Mouse (Mus musculus): ENCODE results near the gene Arf5. TPM values are rescaled to one million over a fixed set of nuclear protein-coding genes. Genes with fewer than 3 reads are reported as not detected.

Arf5 gene
- polyA plus RNA-seq, 1 experiment from 2014 or later = 250 TPM

DNA sequence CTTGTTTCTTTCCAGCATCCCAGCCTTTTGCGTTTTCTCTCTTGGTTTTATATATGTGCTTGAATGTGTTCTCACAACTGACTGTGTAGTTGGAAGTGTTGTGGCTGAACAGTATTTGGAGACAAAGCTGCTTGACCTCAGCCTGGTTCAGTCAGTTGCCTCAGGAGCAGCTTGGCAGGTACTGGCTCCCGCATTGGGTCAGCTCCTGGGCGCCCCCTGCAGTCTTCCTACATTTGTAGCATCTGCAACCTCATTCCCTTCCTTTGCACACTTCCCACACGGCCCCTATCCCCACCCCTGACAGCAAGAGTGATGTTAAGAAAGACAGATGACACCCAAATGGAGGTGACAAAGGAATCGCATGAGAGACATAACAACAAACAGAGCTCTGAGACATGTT lies 37.2 kb downstream of the Arf5 start:
- H3K36me3 ChIP-seq (ENCODE audit: control insufficient read depth, insufficient read depth, low read length) = no peaks in the 10 kb centered on the region
- no peak for ATAC-seq (ENCODE audit: insufficient number of reproducible peaks, insufficient read depth, low FRiP score, low read depth)
- no peaks in the 10 kb centered on the region for H3K9me3 ChIP-seq (ENCODE audit: control insufficient read depth, low read length)
- no peaks in the 10 kb centered on the region for H3K27me3 ChIP-seq (ENCODE audit: control insufficient read depth, insufficient read depth, low read length)
- H3K27ac ChIP-seq (replicated peaks in 1 of 2; ENCODE audit: control insufficient read depth in 1 of 2, insufficient read depth in 1 of 2, low read depth in 2 of 2, low read length in 2 of 2) = no peak overlapping the region
- H3K4me3 ChIP-seq (ENCODE audit: control insufficient read depth in 1 of 2, insufficient read depth in 1 of 2, low read depth in 1 of 2, low read length in 2 of 2) = no peak overlapping the region
- WGBS = 9% methylated on average over 5 of the region's 5 CpGs
- H3K4me2 ChIP-seq (ENCODE audit: low read length) = no peak overlapping the region
- no peaks in the 10 kb centered on the region for H3K4me1 ChIP-seq (ENCODE audit: control insufficient read depth in 2 of 2, insufficient read depth in 2 of 2, low read length in 2 of 2)
- no peak overlapping the region for H3K9ac ChIP-seq (ENCODE audit: low read length)

DNA sequence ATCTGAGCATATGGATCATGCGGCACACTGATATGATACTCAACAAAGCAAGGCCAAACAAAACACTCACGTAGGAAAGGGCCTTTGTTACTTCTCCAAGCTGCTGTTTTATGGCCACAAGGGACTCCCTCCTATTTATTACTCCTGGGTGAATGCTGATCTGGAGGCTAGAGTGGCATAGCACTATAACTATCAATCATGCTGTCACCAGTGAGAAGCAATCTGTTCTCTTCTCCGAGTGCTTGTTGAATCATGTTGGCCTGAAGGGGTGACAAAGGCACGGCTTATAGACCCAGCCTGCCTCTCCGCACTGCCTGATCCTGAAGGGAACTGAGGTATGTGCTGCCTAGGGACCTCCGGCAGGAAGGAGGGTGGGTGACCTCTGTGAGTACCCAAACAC lies 41.3 kb downstream of the Arf5 start:
- no peak overlapping the region for H3K9ac ChIP-seq (ENCODE audit: low read length)
- WGBS = 35% methylated on average over 6 of the region's 6 CpGs
- no peaks in the 10 kb centered on the region for H3K4me1 ChIP-seq (ENCODE audit: control insufficient read depth in 2 of 2, insufficient read depth in 2 of 2, low read length in 2 of 2)
- no peak for ATAC-seq (ENCODE audit: insufficient number of reproducible peaks, insufficient read depth, low FRiP score, low read depth)
- H3K27me3 ChIP-seq (ENCODE audit: control insufficient read depth, insufficient read depth, low read length) = no peaks in the 10 kb centered on the region
- H3K4me3 ChIP-seq (ENCODE audit: control insufficient read depth in 1 of 2, insufficient read depth in 1 of 2, low read depth in 1 of 2, low read length in 2 of 2) = no peak overlapping the region
- H3K27ac ChIP-seq (replicated peaks in 1 of 2; ENCODE audit: control insufficient read depth in 1 of 2, insufficient read depth in 1 of 2, low read depth in 2 of 2, low read length in 2 of 2) = no peak overlapping the region
- H3K4me2 ChIP-seq (ENCODE audit: low read length) = no peak overlapping the region
- no peaks in the 10 kb centered on the region for H3K36me3 ChIP-seq (ENCODE audit: control insufficient read depth, insufficient read depth, low read length)
- no peaks in the 10 kb centered on the region for H3K9me3 ChIP-seq (ENCODE audit: control insufficient read depth, low read length)

DNA sequence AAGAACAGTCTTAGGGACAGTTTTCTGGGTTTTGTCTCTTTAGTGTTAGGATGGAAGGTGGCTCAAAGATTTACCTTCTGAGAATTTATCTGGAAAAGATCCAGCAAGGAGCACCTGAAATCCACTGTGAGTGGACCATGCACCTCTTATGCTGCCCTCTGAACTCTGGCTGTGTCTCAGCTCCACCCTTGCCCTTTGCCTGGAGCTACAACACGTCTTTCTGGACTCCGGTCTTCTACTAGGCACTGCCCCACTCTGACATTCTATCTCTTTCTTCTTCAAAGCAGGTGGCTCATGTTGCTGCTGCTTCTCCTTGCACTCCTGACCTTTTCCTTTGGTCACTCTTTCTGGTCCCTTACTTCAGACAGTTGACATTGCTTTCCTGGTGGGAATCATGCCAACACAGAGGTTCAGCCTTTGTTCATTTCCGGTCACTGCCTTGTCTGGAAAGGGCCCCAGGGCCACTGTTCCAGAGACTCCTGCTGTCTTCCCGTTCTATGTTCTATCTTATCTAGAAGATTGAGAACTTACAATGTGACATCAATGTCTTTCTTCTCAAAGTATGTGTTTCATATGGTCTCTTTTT lies 46.8 kb downstream of the Arf5 start:
- ATAC-seq (ENCODE audit: insufficient number of reproducible peaks, insufficient read depth, low FRiP score, low read depth) = no peak
- no peaks in the 10 kb centered on the region for H3K36me3 ChIP-seq (ENCODE audit: control insufficient read depth, insufficient read depth, low read length)
- H3K9ac ChIP-seq (ENCODE audit: low read length) = no peak overlapping the region
- H3K4me2 ChIP-seq (ENCODE audit: low read length) = no peak overlapping the region
- H3K27me3 ChIP-seq (ENCODE audit: control insufficient read depth, insufficient read depth, low read length) = no peaks in the 10 kb centered on the region
- H3K4me1 ChIP-seq (ENCODE audit: control insufficient read depth in 2 of 2, insufficient read depth in 2 of 2, low read length in 2 of 2) = no peaks in the 10 kb centered on the region
- WGBS = 54% methylated on average over 4 of the region's 4 CpGs
- no peaks in the 10 kb centered on the region for H3K9me3 ChIP-seq (ENCODE audit: control insufficient read depth, low read length)
- no peak overlapping the region for H3K27ac ChIP-seq (replicated peaks in 1 of 2; ENCODE audit: control insufficient read depth in 1 of 2, insufficient read depth in 1 of 2, low read depth in 2 of 2, low read length in 2 of 2)
- H3K4me3 ChIP-seq (ENCODE audit: control insufficient read depth in 1 of 2, insufficient read depth in 1 of 2, low read depth in 1 of 2, low read length in 2 of 2) = no peak overlapping the region

DNA sequence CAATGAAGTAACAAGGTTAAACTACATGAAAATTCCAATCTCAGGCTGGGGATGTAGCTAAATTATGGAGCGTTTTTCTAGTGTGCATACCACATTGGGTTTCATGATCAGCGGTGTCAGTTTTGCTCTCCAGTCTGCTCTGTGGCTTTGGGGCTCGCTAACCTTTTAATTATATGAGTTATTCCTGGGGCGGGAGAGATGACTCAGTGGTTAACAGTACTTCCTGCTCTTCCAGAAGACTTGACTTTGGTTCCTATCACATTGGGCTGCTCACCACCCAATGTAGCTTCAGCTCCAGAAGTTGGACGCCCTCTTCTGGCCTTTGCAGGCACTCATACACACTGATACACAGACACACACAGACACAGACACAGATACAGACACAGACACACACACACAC lies 47.3 kb downstream of the Arf5 start:
- H3K4me2 ChIP-seq (ENCODE audit: low read length) = no peak overlapping the region
- ATAC-seq (ENCODE audit: insufficient number of reproducible peaks, insufficient read depth, low FRiP score, low read depth) = no peak
- no peak overlapping the region for H3K27ac ChIP-seq (replicated peaks in 1 of 2; ENCODE audit: control insufficient read depth in 1 of 2, insufficient read depth in 1 of 2, low read depth in 2 of 2, low read length in 2 of 2)
- H3K9me3 ChIP-seq (ENCODE audit: control insufficient read depth, low read length) = no peaks in the 10 kb centered on the region
- WGBS = 73% methylated on average over 5 of the region's 5 CpGs
- no peak overlapping the region for H3K4me3 ChIP-seq (ENCODE audit: control insufficient read depth in 1 of 2, insufficient read depth in 1 of 2, low read depth in 1 of 2, low read length in 2 of 2)
- H3K4me1 ChIP-seq (ENCODE audit: control insufficient read depth in 2 of 2, insufficient read depth in 2 of 2, low read length in 2 of 2) = no peaks in the 10 kb centered on the region
- no peak overlapping the region for H3K9ac ChIP-seq (ENCODE audit: low read length)
- no peaks in the 10 kb centered on the region for H3K36me3 ChIP-seq (ENCODE audit: control insufficient read depth, insufficient read depth, low read length)
- H3K27me3 ChIP-seq (ENCODE audit: control insufficient read depth, insufficient read depth, low read length) = no peaks in the 10 kb centered on the region

DNA sequence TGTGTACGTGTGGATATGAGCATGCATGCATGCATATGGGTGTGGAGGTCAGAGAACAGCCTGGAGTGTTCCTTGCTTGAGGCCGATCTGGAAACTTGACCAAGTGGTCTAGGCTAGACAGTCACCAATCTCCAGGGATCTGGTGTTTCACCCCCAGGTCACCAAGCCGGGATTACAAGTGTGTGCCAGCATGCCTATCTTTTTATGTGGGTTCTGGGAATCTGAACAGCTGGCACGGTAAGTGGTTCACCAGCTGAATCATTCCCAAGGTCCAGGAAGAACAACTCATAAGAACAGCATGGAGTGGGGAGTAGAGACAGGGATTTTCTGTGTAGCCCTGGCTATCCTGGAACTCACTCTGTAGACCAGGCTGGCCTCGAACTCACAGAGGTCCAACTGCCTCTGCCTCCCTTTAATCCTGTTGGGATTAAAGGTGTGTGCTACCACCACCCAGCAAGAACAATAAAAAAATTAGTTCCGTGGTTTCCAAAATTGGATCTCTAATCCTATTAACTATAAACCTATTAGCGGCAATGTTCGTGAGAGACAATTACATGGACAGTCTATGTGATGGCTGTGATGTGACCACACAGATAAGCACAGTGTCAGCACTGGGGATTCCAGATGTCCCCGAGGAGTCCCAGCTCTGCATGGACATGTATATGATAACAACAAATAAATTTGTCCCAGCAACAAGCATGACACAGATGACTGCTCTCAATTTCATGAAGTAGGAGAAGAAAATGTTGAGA lies 48.1 kb downstream of the Arf5 start:
- no peak overlapping the region for H3K4me3 ChIP-seq (ENCODE audit: control insufficient read depth in 1 of 2, insufficient read depth in 1 of 2, low read depth in 1 of 2, low read length in 2 of 2)
- ATAC-seq (ENCODE audit: insufficient number of reproducible peaks, insufficient read depth, low FRiP score, low read depth) = no peak
- WGBS = 79% methylated on average over 9 of the region's 9 CpGs

DNA sequence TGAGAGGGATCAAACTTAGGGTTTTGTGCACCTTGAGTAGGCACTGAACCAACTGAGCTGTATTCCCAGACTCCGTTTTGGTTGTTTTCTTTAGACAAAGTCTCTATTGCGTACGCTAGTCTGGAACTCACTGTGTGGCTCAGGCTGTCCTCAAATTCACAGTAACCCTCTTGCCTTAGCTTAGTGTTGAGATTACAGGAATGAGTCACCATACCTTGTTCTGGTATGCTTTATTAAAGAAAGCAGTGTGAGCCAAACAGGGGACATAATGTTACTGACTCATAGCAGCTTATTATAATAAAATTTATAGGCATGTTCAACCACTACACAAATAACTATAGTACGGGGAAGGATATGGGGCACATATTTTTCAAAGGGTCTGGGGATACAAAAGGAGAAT lies 50.9 kb downstream of the Arf5 start:
- Histone ChIP-seq H3K27me3 (ENCODE audit: control insufficient read depth, insufficient read depth, low read length) (no peaks in the 10 kb centered on the region), H3K9me3 (ENCODE audit: control insufficient read depth, low read length) (no peaks in the 10 kb centered on the region), H3K27ac (replicated peaks in 1 of 2; ENCODE audit: control insufficient read depth in 1 of 2, insufficient read depth in 1 of 2, low read depth in 2 of 2, low read length in 2 of 2) (no peak overlapping the region), H3K4me2 (ENCODE audit: low read length) (no peak overlapping the region), H3K4me1 (ENCODE audit: control insufficient read depth in 2 of 2, insufficient read depth in 2 of 2, low read length in 2 of 2) (peaks cover 0 to 3% of the 10 kb centered on the region in 2 experiments; a peak in 1 of 4 replicates), H3K36me3 (ENCODE audit: control insufficient read depth, insufficient read depth, low read length) (no peaks in the 10 kb centered on the region), H3K4me3 (ENCODE audit: control insufficient read depth in 1 of 2, insufficient read depth in 1 of 2, low read depth in 1 of 2, low read length in 2 of 2) (no peak overlapping the region), H3K9ac (ENCODE audit: low read length) (no peak overlapping the region)
- 83% methylated on average over 4 of the region's 4 CpGs for WGBS
- no peak for ATAC-seq (ENCODE audit: insufficient number of reproducible peaks, insufficient read depth, low FRiP score, low read depth)

More for the DNA sequence above, 48.1 kb downstream of the Arf5 start:
- Histone ChIP-seq H3K36me3 (ENCODE audit: control insufficient read depth, insufficient read depth, low read length) (no peaks in the 10 kb centered on the region), H3K27ac (replicated peaks in 1 of 2; ENCODE audit: control insufficient read depth in 1 of 2, insufficient read depth in 1 of 2, low read depth in 2 of 2, low read length in 2 of 2) (no peak overlapping the region), H3K9ac (ENCODE audit: low read length) (no peak overlapping the region), H3K27me3 (ENCODE audit: control insufficient read depth, insufficient read depth, low read length) (no peaks in the 10 kb centered on the region), H3K9me3 (ENCODE audit: control insufficient read depth, low read length) (no peaks in the 10 kb centered on the region), H3K4me2 (ENCODE audit: low read length) (no peak overlapping the region), H3K4me1 (ENCODE audit: control insufficient read depth in 2 of 2, insufficient read depth in 2 of 2, low read length in 2 of 2) (no peaks in the 10 kb centered on the region)

DNA sequence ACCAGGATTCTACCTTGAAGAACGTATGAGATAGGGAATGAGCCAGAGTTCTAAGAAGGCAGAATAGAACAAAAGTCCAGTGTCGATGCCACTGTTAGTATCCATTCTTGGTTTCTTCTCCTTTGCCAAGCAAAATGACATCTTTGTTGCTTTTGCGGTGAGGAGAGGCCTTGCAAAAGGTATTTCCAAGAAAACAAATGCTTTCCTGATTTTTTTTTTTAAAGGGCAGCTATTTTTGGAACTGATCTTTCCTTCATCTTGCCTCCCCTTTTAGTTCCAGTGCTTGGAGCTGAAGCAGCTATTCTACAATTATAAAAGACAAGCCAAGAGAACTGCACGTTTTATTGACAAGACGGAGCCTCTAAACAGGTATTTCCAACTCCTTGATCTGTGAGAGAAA lies 51.5 kb downstream of the Arf5 start, which contains the start of gene Snd1:
Snd1 (plus strand) TSS at position 301 of the 400 bp plus-strand sequence.
- 71% methylated on average over 5 of the region's 5 CpGs for WGBS
- ATAC-seq (ENCODE audit: insufficient number of reproducible peaks, insufficient read depth, low FRiP score, low read depth) = no peak
- no peaks in the 10 kb centered on the region for H3K27me3 ChIP-seq (ENCODE audit: control insufficient read depth, insufficient read depth, low read length)

More for the DNA sequence above, 51.5 kb downstream of the Arf5 start, which contains the start of gene Snd1:
- Histone ChIP-seq H3K9me3 (ENCODE audit: control insufficient read depth, low read length) (no peaks in the 10 kb centered on the region), H3K9ac (ENCODE audit: low read length) (no peak within 1 kb of the TSS), H3K27ac (replicated peaks in 1 of 2; ENCODE audit: control insufficient read depth in 1 of 2, insufficient read depth in 1 of 2, low read depth in 2 of 2, low read length in 2 of 2) (no peak within 1 kb of the TSS), H3K36me3 (ENCODE audit: control insufficient read depth, insufficient read depth, low read length) (no peaks in the 10 kb centered on the region), H3K4me2 (ENCODE audit: low read length) (no peak within 1 kb of the TSS), H3K4me1 (ENCODE audit: control insufficient read depth in 2 of 2, insufficient read depth in 2 of 2, low read length in 2 of 2) (peaks cover 0 to 6% of the 10 kb centered on the region in 2 experiments; a peak in 1 of 4 replicates), H3K4me3 (ENCODE audit: control insufficient read depth in 1 of 2, insufficient read depth in 1 of 2, low read depth in 1 of 2, low read length in 2 of 2) (no peak within 1 kb of the TSS)
